Mouse (Mus musculus) heart, adult 2 months (tissue): ENCODE data around the gene Cpsf4l. TPM values are rescaled to one million over a fixed set of nuclear protein-coding genes. Genes with fewer than 3 reads are reported as not detected.

Source experiments
- DNase-seq, 2 experiments: peaks; one replicate each; pipeline ENCODE4 v3.0.0; 2021
- H3K27ac ChIP-seq: fragments of 200-600 bp; 2 replicates; pipeline ENCODE4 v1.8.1; 2022
- H3K27me3 ChIP-seq: fragments of 200-500 bp; 2 replicates; pipeline ENCODE4 v1.6.1; 2012; ENCODE audit warnings: mild to moderate bottlenecking, low read length, inconsistent platforms, mixed read lengths; ENCODE audit not compliant: control insufficient read depth, insufficient read depth
- H3K36me3 ChIP-seq: fragments of 200-500 bp; 2 replicates; pipeline ENCODE4 v1.6.1; 2012; ENCODE audit warnings: low read length, inconsistent platforms; ENCODE audit not compliant: control insufficient read depth, insufficient read depth
- H3K4me1 ChIP-seq: fragments of 200-500 bp; 2 replicates; pipeline ENCODE4 v1.6.1; 2011; ENCODE audit warnings: low read length; ENCODE audit not compliant: control insufficient read depth, insufficient read depth
- H3K4me3 ChIP-seq: fragments of 200-600 bp; 2 replicates; pipeline ENCODE4 v1.8.1; 2022
- H3K79me2 ChIP-seq: fragments of 200-500 bp; replicated peaks from 2 replicates; pipeline ENCODE4 v1.6.1; 2012; ENCODE audit warnings: mild to moderate bottlenecking, inconsistent platforms, low read length, moderate library complexity, mixed read lengths; ENCODE audit not compliant: control insufficient read depth, insufficient read depth
- H3K9ac ChIP-seq: fragments of 200-500 bp; 2 replicates; pipeline ENCODE4 v1.6.1; 2012; ENCODE audit warnings: low read depth, mild to moderate bottlenecking, control low read depth, inconsistent platforms, low read length, mixed read lengths
- CTCF ChIP-seq: fragments of 200-600 bp; IDR thresholded peaks from 2 replicates; pipeline ENCODE4 v1.8.1; 2022; ENCODE audit warnings: antibody characterized with exemption, mild to moderate bottlenecking, moderate library complexity
- EP300 ChIP-seq: fragments of 200-500 bp; IDR thresholded peaks from 2 replicates; pipeline ENCODE4 v1.6.1; 2011; ENCODE audit warnings: low read depth, low read length, control low read depth; ENCODE audit not compliant: insufficient read depth
- POLR2A ChIP-seq: fragments of 200-500 bp; IDR thresholded peaks from 2 replicates; pipeline ENCODE4 v1.6.1; 2011; ENCODE audit warnings: mild to moderate bottlenecking, low read depth, low read length, control low read depth; ENCODE audit not compliant: insufficient read depth
- WGBS: fragments of 180-500 bp; shearing (Covaris S2); methylation state at CpG from one replicate; pipeline ENCODE4 v1.1.7; 2018; 5-methylcytosine and 5-hydroxymethylcytosine counted together
- intact Hi-C: fragments of 180-260 bp; cut with DNase I; formaldehyde crosslinking; loops from one replicate; pipeline ENCODE4 v1.15.1; 2025
- polyA plus RNA-seq: library from polyadenylated mRNA; depleted of rRNA; stranded (reverse); fragments of >200 nt; gene quantifications from 2 replicates; pipeline ENCODE4 v1.2.3, GENCODE M21; 2012
- total RNA-seq, 2 experiments: library from RNA; stranded (reverse); gene quantifications; 2 replicates each; pipeline ENCODE4 v1.2.3; 2021

Gene Cpsf4l
- total and polyA plus RNA-seq, 3 experiments = not detected

DNA sequence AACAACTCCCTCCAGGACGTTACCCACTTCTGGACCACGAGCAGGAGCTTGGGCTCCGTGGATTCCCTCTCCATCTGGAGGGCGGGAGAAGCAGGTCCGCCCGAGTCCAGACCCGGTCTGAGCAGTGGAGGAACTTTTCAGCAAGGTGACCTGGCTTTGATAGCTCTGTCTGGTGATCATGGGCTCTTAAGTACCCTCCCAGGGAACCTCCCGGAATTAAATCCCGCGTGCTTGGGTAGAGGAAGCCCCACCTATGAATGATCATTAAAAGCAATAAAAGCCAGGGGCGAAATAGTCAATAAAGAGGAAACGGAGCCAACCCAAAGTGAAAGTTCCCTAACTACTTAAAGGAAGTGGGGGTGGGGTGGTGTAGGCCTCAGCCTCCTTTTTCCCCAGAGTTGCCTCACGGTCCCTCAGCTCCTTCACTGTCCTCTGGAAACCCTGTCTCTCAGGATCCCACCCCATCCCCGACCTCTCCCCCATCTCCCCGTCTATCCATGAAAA is 42.4 kb upstream of the Cpsf4l start:
- H3K9ac ChIP-seq = peak overlapping the region; percentile 50
- peak overlapping the region; percentile 93 for H3K27ac ChIP-seq
- H3K79me2 ChIP-seq = peaks cover 2% of the 10 kb centered on the region; the same call in 1 of the 2 replicates
- H3K4me1 ChIP-seq = peaks cover 13% of the 10 kb centered on the region
- 18% methylated on average over 15 of the region's 15 CpGs for WGBS
- TF ChIP-seq CTCF (no peak), EP300 (no peak), POLR2A (no peak)
- H3K36me3 ChIP-seq = no peaks in the 10 kb centered on the region
- intact Hi-C loops = no loop called here
- DNase-seq = no peak
- H3K4me3 ChIP-seq = peak overlapping the region; percentile 70
- no peaks in the 10 kb centered on the region for H3K27me3 ChIP-seq

DNA sequence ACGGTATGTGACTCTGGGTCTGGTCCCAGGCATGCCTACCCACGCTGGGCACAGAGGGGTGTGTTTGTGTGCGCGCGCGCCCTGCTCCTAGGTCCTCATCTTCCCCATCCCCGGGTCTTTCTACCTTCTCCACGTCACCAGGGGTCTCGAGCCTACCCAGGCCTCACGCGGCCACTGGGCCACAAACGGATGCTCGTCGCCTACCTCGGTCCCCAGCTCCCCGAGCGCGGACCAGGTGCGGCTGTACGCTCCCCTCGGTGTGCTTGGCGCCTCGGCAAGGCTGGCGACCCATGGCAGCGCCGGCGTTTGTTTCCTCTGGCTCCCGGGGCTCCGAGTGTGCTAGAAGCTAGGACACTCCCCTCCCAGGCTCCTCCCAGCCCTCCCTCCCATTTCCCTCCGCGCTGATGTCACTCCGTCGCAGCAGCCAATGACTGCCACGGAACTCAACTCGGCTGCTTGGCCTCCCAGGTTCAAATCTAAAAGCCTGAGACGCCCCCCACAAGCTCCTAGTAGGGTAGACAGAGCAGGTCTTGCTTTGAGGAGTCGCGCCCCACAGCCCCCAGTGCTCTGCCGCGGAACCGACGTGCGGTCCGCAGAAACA is 41.8 kb upstream of the Cpsf4l start, which contains the start of gene Cdc42ep4:
Cdc42ep4 (minus strand) TSS at position 398 of the 601 bp plus-strand sequence.
- Histone ChIP-seq H3K9ac (peak within 1 kb of the TSS; percentile 98), H3K4me1 (peaks cover 13% of the 10 kb centered on the region), H3K4me3 (peak within 1 kb of the TSS; percentile 70), H3K36me3 (no peaks in the 10 kb centered on the region), H3K79me2 (peaks cover 2% of the 10 kb centered on the region; the same call in 1 of the 2 replicates), H3K27ac (peak within 1 kb of the TSS; percentile 93), H3K27me3 (no peaks in the 10 kb centered on the region)
- DNase-seq = peak; percentile 86 to 89
- under 1% methylated on average over 44 of the region's 44 CpGs for WGBS
- intact Hi-C loops = loop anchor here (1.0 to 2.0 kb wide), 4 partner anchors 41 to 56 kb away; partner anchors contain the start of gene Cpsf4l
- TF ChIP-seq POLR2A = peak; percentile 93
- TF ChIP-seq CTCF = no peak
- peak; percentile 69; the same call in 1 of the 2 replicates for TF ChIP-seq EP300

DNA sequence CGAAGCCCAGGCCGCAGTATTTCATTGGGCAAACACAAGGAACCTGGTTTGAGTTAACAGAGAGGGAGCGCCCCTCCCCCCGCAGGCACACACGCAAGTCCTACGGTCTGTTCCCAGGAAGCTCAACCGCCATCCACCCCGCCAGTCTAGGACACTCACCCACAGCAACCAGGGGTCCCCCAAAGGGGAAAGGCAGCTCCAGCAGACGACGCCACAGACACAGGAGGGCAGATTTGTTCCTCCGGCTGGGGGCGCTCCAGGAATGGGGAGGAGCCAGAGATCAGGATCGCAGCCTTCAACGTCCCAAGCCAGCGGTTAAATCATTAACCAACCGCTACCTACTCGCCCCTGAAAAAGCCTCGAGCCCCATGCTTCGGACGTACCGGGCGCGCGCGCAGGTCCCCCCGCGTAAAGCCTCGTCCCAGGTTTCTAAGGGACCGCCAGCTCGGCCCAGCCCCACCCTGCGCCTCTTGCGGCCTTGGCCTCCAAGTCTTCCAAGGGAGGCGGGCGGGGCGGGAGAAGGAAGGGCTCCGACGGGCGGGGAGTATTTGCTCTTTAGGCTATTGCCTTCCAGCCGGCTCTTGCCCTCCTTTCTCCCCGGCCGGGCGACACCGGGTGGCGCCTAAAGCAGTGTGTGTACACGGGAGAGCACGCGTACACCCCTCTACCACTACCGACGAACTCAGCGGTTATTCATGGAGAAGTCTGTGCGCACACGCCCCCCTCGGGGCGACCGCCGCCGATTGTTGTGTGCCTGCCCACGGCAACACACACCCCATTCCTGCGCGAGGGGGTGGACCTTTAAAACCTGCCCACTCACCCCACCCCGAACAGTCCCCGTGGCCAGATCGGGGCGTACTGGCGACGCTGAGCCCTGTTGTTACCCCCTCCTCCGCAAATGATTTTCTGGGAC is 41.0 kb upstream of the Cpsf4l start:
- Histone ChIP-seq H3K9ac (peak overlapping the region; percentile 98), H3K27me3 (no peaks in the 10 kb centered on the region), H3K4me3 (peak overlapping the region; percentile 70), H3K4me1 (peaks cover 13% of the 10 kb centered on the region), H3K36me3 (no peaks in the 10 kb centered on the region), H3K27ac (peak overlapping the region; percentile 93), H3K79me2 (peaks cover 2% of the 10 kb centered on the region; the same call in 1 of the 2 replicates)
- intact Hi-C loops = loop anchor here (1.0 to 2.0 kb wide), 4 partner anchors 40 to 56 kb away; partner anchors contain the start of gene Cpsf4l
- DNase-seq = peak; percentile 84 to 86
- 2% methylated on average over 65 of the region's 67 CpGs for WGBS
- peak; percentile 64 for TF ChIP-seq CTCF
- no peak for TF ChIP-seq EP300
- TF ChIP-seq POLR2A = 0 out of 2 replicates have a peak, but pooled peaks have one; percentile 26

DNA sequence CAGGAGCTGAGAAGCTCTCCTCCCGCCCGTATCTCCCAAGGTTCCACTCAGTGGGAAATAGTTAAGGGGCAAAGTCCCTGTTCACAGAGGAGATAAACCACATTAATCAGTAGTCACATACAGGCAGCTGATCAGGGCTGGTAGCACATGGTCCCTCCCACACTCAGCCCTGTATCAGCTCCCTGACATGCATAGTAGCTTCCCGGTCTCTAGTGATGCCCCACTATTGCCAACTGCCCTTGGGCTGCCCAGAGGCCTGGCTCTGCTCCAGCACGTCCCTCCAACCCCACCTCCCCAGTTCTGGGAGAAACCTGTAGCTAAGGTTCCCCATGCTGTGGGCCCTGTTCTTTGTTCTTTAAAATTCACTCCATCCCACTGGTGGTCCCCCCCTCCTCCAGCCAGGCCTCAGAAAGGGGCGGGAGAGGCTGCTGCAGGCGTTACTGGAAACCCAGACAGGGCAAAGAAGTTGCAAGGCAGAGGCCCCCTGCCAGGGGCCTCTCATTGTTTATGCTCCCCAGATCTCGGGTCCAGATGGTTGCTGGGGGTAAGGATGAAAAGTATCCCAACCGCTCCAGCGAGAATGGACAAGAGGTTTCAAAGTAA is 40.0 kb upstream of the Cpsf4l start:
- 29% methylated on average over 9 of the region's 9 CpGs for WGBS
- H3K4me3 ChIP-seq = peak overlapping the region; percentile 70
- H3K36me3 ChIP-seq = no peaks in the 10 kb centered on the region
- peak overlapping the region; percentile 93 for H3K27ac ChIP-seq
- H3K27me3 ChIP-seq = no peaks in the 10 kb centered on the region
- peaks cover 13% of the 10 kb centered on the region for H3K4me1 ChIP-seq
- H3K9ac ChIP-seq = peak overlapping the region; percentile 98
- DNase-seq = no peak
- intact Hi-C loops = loop anchor here (2.0 kb wide), 2 partner anchors 39 to 47 kb away; partner anchors contain the start of gene Cpsf4l
- TF ChIP-seq EP300 (no peak), POLR2A (no peak), CTCF (no peak)
- H3K79me2 ChIP-seq = peaks cover 2% of the 10 kb centered on the region; the same call in 1 of the 2 replicates

DNA sequence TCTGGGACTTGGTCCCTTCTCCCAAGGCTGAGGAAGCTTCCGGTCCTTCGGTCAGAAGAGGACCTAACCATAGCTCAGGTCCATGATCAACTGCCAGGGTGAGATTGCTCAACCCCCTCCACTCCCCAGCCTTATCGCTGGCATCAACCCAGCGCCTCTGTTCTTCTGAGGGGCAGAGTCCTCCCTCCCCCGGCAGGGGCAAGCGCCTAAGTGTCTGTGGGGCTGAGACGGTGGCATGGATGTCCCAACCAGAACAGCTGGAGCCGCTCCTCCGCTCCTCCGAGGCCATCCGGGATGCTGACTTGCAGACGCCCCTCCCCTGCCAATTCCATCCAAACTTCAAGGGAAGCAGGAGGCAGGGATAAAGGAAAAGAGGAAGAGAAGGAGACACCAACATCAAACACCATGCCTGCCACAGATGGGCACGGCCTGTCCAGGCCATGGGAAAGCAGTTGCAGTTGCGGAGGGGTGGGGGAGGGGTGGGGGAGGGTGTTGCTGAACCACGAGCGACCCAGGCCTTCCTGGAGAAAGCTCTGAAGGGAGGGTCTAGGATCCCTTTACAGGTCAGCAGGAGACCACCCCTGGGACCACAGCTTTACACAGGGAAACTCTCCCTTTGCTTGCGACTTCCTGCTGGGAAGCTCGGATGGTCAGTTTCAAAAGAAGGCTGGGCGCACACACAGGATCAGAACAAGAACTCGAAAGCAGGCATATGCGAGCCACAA is 39.1 kb upstream of the Cpsf4l start:
- 21% methylated on average over 21 of the region's 21 CpGs for WGBS
- peak; percentile 63 to 71 for DNase-seq
- intact Hi-C loops = no loop called here

More for the DNA sequence above, 39.1 kb upstream of the Cpsf4l start:
- Histone ChIP-seq H3K4me1 (peaks cover 13% of the 10 kb centered on the region), H3K36me3 (no peaks in the 10 kb centered on the region), H3K27me3 (no peaks in the 10 kb centered on the region), H3K79me2 (peaks cover 4% of the 10 kb centered on the region; the same call in 1 of the 2 replicates), H3K9ac (peak overlapping the region; percentile 98), H3K4me3 (peak overlapping the region; percentile 70), H3K27ac (peak overlapping the region; percentile 93)
- no peak for TF ChIP-seq EP300
- TF ChIP-seq POLR2A = no peak
- TF ChIP-seq CTCF = no peak
